Mouse (Mus musculus) ES-Bruce4 (cell line): ENCODE measurements around the gene Klrg1. TPM values are rescaled to one million over a fixed set of nuclear protein-coding genes. Genes with fewer than 3 reads are reported as not detected.

Experiments used
- H3K27ac ChIP-seq: 2 replicates; pipeline ENCODE4 v1.5.1; 2012; ENCODE audit warnings: low read length, inconsistent platforms; ENCODE audit not compliant: insufficient read depth
- H3K27me3 ChIP-seq: 2 replicates; pipeline ENCODE4 v1.6.1; 2012; ENCODE audit warnings: mild to moderate bottlenecking, low read length, inconsistent platforms; ENCODE audit not compliant: control insufficient read depth, poor library complexity, insufficient read depth, severe bottlenecking
- H3K36me3 ChIP-seq: 2 replicates; pipeline ENCODE4 v1.6.1; 2012; ENCODE audit warnings: inconsistent platforms, mild to moderate bottlenecking, low read length, moderate library complexity; ENCODE audit not compliant: control insufficient read depth, poor library complexity, insufficient read depth, severe bottlenecking
- H3K4me1 ChIP-seq: one replicate; pipeline ENCODE4 v1.8.1; 2011; ENCODE audit warnings: low read length; ENCODE audit not compliant: control insufficient read depth, insufficient read depth
- H3K4me3 ChIP-seq: 2 replicates; pipeline ENCODE4 v1.5.1; 2011; ENCODE audit warnings: low read depth, mild to moderate bottlenecking, low read length
- H3K9ac ChIP-seq: 2 replicates; pipeline ENCODE4 v1.6.1; 2012; ENCODE audit warnings: low read depth, mild to moderate bottlenecking, inconsistent platforms; ENCODE audit not compliant: poor library complexity, severe bottlenecking
- H3K9me3 ChIP-seq: replicated peaks from 2 replicates; pipeline ENCODE4 v1.6.1; 2012; ENCODE audit warnings: mild to moderate bottlenecking, low read length, inconsistent platforms; ENCODE audit not compliant: control insufficient read depth, poor library complexity, insufficient read depth, severe bottlenecking
- CTCF ChIP-seq: IDR thresholded peaks from one replicate; pipeline ENCODE4 v1.8.1; 2011; ENCODE audit warnings: low read depth, low read length
- EP300 ChIP-seq: IDR thresholded peaks from 2 replicates; pipeline ENCODE4 v1.6.1; 2011; ENCODE audit warnings: low read depth, low read length; ENCODE audit not compliant: insufficient read depth
- POLR2A ChIP-seq: IDR thresholded peaks from one replicate; pipeline ENCODE4 v1.8.1; 2011; ENCODE audit warnings: low read length; ENCODE audit not compliant: insufficient read depth
- polyA plus RNA-seq: library from polyadenylated mRNA; stranded (reverse); fragments of >200 nt; gene quantifications from 2 replicates; pipeline ENCODE4 v1.2.4, GENCODE M21; 2011; ENCODE audit warnings: low read depth; ENCODE audit not compliant: missing spikeins, insufficient read depth, insufficient read length

Gene Klrg1
- polyA plus RNA-seq, result not detected in 2 replicates

- Histone ChIP-seq H3K9ac (no peak within 1 kb of the TSS), H3K9me3 (no peaks in the 10 kb centered on the region), H3K27ac (no peak within 1 kb of the TSS), H3K27me3 (peaks cover 2% of the 10 kb centered on the region), H3K4me1 (no peaks in the 10 kb centered on the region), H3K36me3 (no peaks in the 10 kb centered on the region), H3K4me3 (no peak within 1 kb of the TSS)
- no peak for TF ChIP-seq CTCF
- no peak for TF ChIP-seq EP300
- TF ChIP-seq POLR2A, result no peak
Observed at GRCm38 (mm10) chr6:122282782-122283181, at the start of gene Klrg1. Gene Klrg1, minus strand, starts transcription at chr6:122282882.

- H3K27ac ChIP-seq, result no peak overlapping the region
- H3K4me3 ChIP-seq, result no peak overlapping the region
- no peaks in the 10 kb centered on the region for H3K9me3 ChIP-seq
- peaks cover 2% of the 10 kb centered on the region for H3K4me1 ChIP-seq
- no peak overlapping the region for H3K9ac ChIP-seq
- H3K27me3 ChIP-seq, result no peaks in the 10 kb centered on the region
- TF ChIP-seq EP300 (no peak), POLR2A (no peak), CTCF (no peak)
- H3K36me3 ChIP-seq, result peaks cover 91% of the 10 kb centered on the region
Observed at GRCm38 (mm10) chr6:122325361-122325975, 42.8 kb upstream of the Klrg1 start.

- Histone ChIP-seq H3K27ac (peak overlapping the region; percentile 64), H3K27me3 (no peaks in the 10 kb centered on the region), H3K4me1 (no peaks in the 10 kb centered on the region), H3K36me3 (peaks cover 92% of the 10 kb centered on the region), H3K4me3 (no peak overlapping the region), H3K9ac (no peak overlapping the region), H3K9me3 (no peaks in the 10 kb centered on the region)
- TF ChIP-seq CTCF (no peak), POLR2A (no peak), EP300 (no peak)
Observed at GRCm38 (mm10) chr6:122318726-122319125, 36.0 kb upstream of the Klrg1 start.

GRCm38 (mm10) chr6:122310187-122310820 lies 27.6 kb upstream of the Klrg1 start:
- H3K4me1 ChIP-seq, result no peaks in the 10 kb centered on the region
- H3K27ac ChIP-seq, result no peak overlapping the region
- no peak for TF ChIP-seq POLR2A
- TF ChIP-seq EP300, result no peak
- TF ChIP-seq CTCF, result no peak
- no peaks in the 10 kb centered on the region for H3K27me3 ChIP-seq
- peaks cover 40% of the 10 kb centered on the region for H3K36me3 ChIP-seq
- H3K9ac ChIP-seq, result peak overlapping the region; percentile 68
- H3K9me3 ChIP-seq, result no peaks in the 10 kb centered on the region
- H3K4me3 ChIP-seq, result peak overlapping the region; percentile 39; the same call in 1 of the 2 replicates

GRCm38 (mm10) chr6:122309446-122309960 lies 26.8 kb upstream of the Klrg1 start:
- Histone ChIP-seq H3K9me3 (no peaks in the 10 kb centered on the region), H3K4me3 (peak overlapping the region; percentile 94), H3K4me1 (no peaks in the 10 kb centered on the region), H3K27ac (peak overlapping the region; percentile 21), H3K36me3 (peaks cover 32% of the 10 kb centered on the region), H3K27me3 (no peaks in the 10 kb centered on the region), H3K9ac (peak overlapping the region; percentile 68)
- TF ChIP-seq POLR2A (no peak), CTCF (no peak), EP300 (no peak)

GRCm38 (mm10) chr6:122308505-122309393 lies 26.1 kb upstream of the Klrg1 start, which contains the start of gene M6pr:
Gene M6pr, plus strand, starts transcription at chr6:122308720.
- H3K27ac ChIP-seq, result peak within 1 kb of the TSS; percentile 21
- TF ChIP-seq EP300, result 0 out of 2 replicates have a peak, but pooled peaks have one; percentile 19
- TF ChIP-seq POLR2A, result no peak
- TF ChIP-seq CTCF, result peak; percentile 89

More at GRCm38 (mm10) chr6:122308505-122309393, 26.1 kb upstream of the Klrg1 start, which contains the start of gene M6pr:
- Histone ChIP-seq H3K36me3 (peaks cover 25% of the 10 kb centered on the region), H3K9ac (peak within 1 kb of the TSS; percentile 68), H3K4me1 (peaks cover 1% of the 10 kb centered on the region), H3K9me3 (no peaks in the 10 kb centered on the region), H3K4me3 (peak within 1 kb of the TSS; percentile 94), H3K27me3 (no peaks in the 10 kb centered on the region)
